Mouse (Mus musculus) cerebral cortex, adult 2 months (tissue): ENCODE data around the gene Tmem131l.

Experiments
- WGBS: fragments of 180-500 bp; shearing (Covaris S2); methylation state at CpG from one replicate; pipeline ENCODE4 v1.1.7; 2018; 5-methylcytosine and 5-hydroxymethylcytosine counted together

The Tmem131l gene

GRCm38 (mm10) chr3:84015484-84016016, 24.4 kb downstream of the Tmem131l start:
- 87% methylated on average over 4 of the region's 4 CpGs for WGBS

GRCm38 (mm10) chr3:84010995-84011663, 28.8 kb downstream of the Tmem131l start:
- WGBS: 80% methylated on average over 5 of the region's 5 CpGs

- WGBS: 84% methylated on average over 7 of the region's 7 CpGs
Measured at GRCm38 (mm10) chr3:84005989-84006388, 34.0 kb downstream of the Tmem131l start.

GRCm38 (mm10) chr3:84004330-84005090, 35.5 kb downstream of the Tmem131l start:
- WGBS: 92% methylated on average over 2 of the region's 2 CpGs

GRCm38 (mm10) chr3:84002433-84003090, 37.4 kb downstream of the Tmem131l start:
- 93% methylated on average over 6 of the region's 6 CpGs for WGBS

GRCm38 (mm10) chr3:83997563-83997962, 42.4 kb downstream of the Tmem131l start:
- WGBS: 39% methylated on average over 5 of the region's 5 CpGs

- 68% methylated on average over 3 of the region's 3 CpGs for WGBS
Measured at GRCm38 (mm10) chr3:83997036-83997435, 42.9 kb downstream of the Tmem131l start.

GRCm38 (mm10) chr3:83996086-83996485, 43.9 kb downstream of the Tmem131l start:
- 87% methylated on average over 6 of the region's 6 CpGs for WGBS

- 79% methylated on average over 9 of the region's 9 CpGs for WGBS
Measured at GRCm38 (mm10) chr3:83995254-83995830, 44.6 kb downstream of the Tmem131l start.

GRCm38 (mm10) chr3:83994217-83994839, 45.6 kb downstream of the Tmem131l start:
- WGBS: 62% methylated on average over 8 of the region's 8 CpGs

GRCm38 (mm10) chr3:83993089-83993516, 46.9 kb downstream of the Tmem131l start:
- 64% methylated on average over 8 of the region's 8 CpGs for WGBS

- 86% methylated on average over 8 of the region's 8 CpGs for WGBS
Measured at GRCm38 (mm10) chr3:83991691-83992524, 48.1 kb downstream of the Tmem131l start.

- 60% methylated on average over 4 of the region's 4 CpGs for WGBS
Measured at GRCm38 (mm10) chr3:83988214-83988613, 51.8 kb downstream of the Tmem131l start.

- 88% methylated on average over 8 of the region's 8 CpGs for WGBS
Measured at GRCm38 (mm10) chr3:83987533-83988112, 52.4 kb downstream of the Tmem131l start.

- 91% methylated on average over 3 of the region's 3 CpGs for WGBS
Measured at GRCm38 (mm10) chr3:83986740-83987139, 53.2 kb downstream of the Tmem131l start.

GRCm38 (mm10) chr3:83985426-83985825, 54.5 kb downstream of the Tmem131l start:
- 75% methylated on average over 6 of the region's 6 CpGs for WGBS

- 72% methylated on average over 4 of the region's 4 CpGs for WGBS
Measured at GRCm38 (mm10) chr3:83984379-83984778, 55.6 kb downstream of the Tmem131l start.

GRCm38 (mm10) chr3:83982821-83983220, 57.2 kb downstream of the Tmem131l start:
- 87% methylated on average over 4 of the region's 4 CpGs for WGBS

- WGBS: 63% methylated on average over 6 of the region's 6 CpGs
Measured at GRCm38 (mm10) chr3:83980231-83980872, 59.6 kb downstream of the Tmem131l start.
